Mouse (Mus musculus) bone marrow, adult 2 months (tissue): ENCODE measurements around the gene Ccdc157. TPM values are rescaled to one million over a fixed set of nuclear protein-coding genes. Genes with fewer than 3 reads are reported as not detected.

Source experiments
- H3K27ac ChIP-seq: fragments of 200-500 bp; 2 replicates; pipeline ENCODE4 v1.5.1; 2012; ENCODE audit warnings: low read depth, mild to moderate bottlenecking, control low read depth, inconsistent platforms, low read length; ENCODE audit not compliant: control insufficient read depth, poor library complexity, insufficient read depth
- H3K4me1 ChIP-seq: fragments of 200-500 bp; 2 replicates; pipeline ENCODE4 v1.6.1; 2011; ENCODE audit warnings: low read length; ENCODE audit not compliant: control insufficient read depth, insufficient read depth
- H3K4me3 ChIP-seq: fragments of 200-500 bp; replicated peaks from 2 replicates; pipeline ENCODE3; 2011; ENCODE audit warnings: mild to moderate bottlenecking, low read depth, low read length, control low read depth; ENCODE audit not compliant: control insufficient read depth
- CTCF ChIP-seq: fragments of 200-500 bp; IDR thresholded peaks from 2 replicates; pipeline ENCODE4 v1.5.1; 2011; ENCODE audit warnings: low read length, control low read depth; ENCODE audit not compliant: control insufficient read depth, insufficient read depth
- POLR2A ChIP-seq: fragments of 200-500 bp; IDR thresholded peaks from 2 replicates; pipeline ENCODE4 v1.6.1; 2011; ENCODE audit warnings: low read depth, mild to moderate bottlenecking, control low read depth, low read length, borderline replicate concordance; ENCODE audit not compliant: control insufficient read depth
- WGBS: fragments of 180-500 bp; shearing (Covaris S2); methylation state at CpG from one replicate; pipeline ENCODE4 v1.1.7; 2018; 5-methylcytosine and 5-hydroxymethylcytosine counted together
- polyA plus RNA-seq: library from polyadenylated mRNA; stranded (reverse); fragments of >200 nt; gene quantifications from 2 replicates; pipeline ENCODE4 v1.2.4, GENCODE M21; 2011; ENCODE audit warnings: low replicate concordance; ENCODE audit not compliant: missing spikeins, insufficient read depth, insufficient read length

The Ccdc157 gene
- polyA plus RNA-seq, 1 experiment, result 5.0 TPM

GRCm38 (mm10) chr11:4098120-4098519 lies 62.0 kb downstream of the Ccdc157 start:
- peaks cover 4% of the 10 kb centered on the region for H3K4me1 ChIP-seq
- H3K27ac ChIP-seq, result no peak overlapping the region
- WGBS, result 45% methylated on average over 8 of the region's 8 CpGs
- TF ChIP-seq POLR2A, result no peak
- peak; percentile 22; the same call in 1 of the 2 replicates for TF ChIP-seq CTCF
- H3K4me3 ChIP-seq, result no peak overlapping the region

GRCm38 (mm10) chr11:4097091-4097621 lies 62.9 kb downstream of the Ccdc157 start:
- Histone ChIP-seq H3K27ac (peak overlapping the region; percentile 34), H3K4me3 (peak overlapping the region; percentile 61), H3K4me1 (peaks cover 4% of the 10 kb centered on the region)
- TF ChIP-seq CTCF, result no peak
- TF ChIP-seq POLR2A, result no peak
- WGBS, result 25% methylated on average over 10 of the region's 10 CpGs

DNA sequence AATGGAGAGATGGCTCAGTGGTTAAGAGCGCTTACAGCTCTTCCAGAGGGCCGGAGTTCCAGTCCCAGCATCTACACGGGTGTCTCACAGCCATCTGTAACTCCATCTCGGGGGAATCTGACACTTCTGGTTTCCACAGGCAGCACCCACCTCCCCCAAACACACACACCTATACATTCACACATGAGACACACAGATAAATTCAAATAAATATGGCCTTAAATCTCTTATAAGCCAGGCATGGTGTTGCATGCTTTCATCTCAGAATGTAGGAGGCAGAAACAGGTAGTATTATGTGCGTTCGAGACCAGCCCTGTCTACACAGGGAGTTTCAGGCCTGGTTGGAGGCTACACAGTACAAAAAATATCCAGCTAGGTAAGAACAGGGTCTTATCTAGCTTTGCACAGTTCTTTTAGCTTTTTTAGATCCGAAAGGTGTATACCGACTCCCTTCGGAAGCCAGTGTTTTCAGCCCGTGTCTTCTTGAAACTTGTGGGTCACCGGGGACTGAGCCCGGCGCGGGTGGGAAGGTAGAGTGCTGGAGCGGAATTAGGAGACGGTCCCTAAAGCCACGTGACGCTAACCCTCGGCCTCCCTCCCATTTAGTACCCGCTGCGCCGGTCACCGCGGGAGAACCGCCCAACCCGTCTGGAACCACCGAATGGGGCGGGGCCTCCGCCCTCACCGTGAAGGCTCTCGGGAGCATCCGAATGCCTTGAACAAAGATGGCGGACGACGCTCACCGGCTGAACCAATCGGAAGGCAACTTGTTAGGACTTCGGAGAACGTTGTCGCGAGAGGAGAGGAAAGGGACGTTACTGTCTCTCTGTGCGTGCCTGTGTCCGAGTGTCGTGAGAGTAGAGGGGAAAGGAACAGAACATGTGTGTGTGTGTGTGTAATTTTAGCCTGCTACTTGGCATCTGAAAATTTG lies 63.8 kb downstream of the Ccdc157 start:
- Histone ChIP-seq H3K4me3 (peak overlapping the region; percentile 61), H3K27ac (peak overlapping the region; percentile 34), H3K4me1 (peaks cover 4% of the 10 kb centered on the region)
- 4% methylated on average over 45 of the region's 45 CpGs for WGBS
- TF ChIP-seq POLR2A (peak; percentile 62), CTCF (no peak)

GRCm38 (mm10) chr11:4095171-4096053 lies 64.7 kb downstream of the Ccdc157 start, which contains the start of gene Mtfp1:
TSS of gene Mtfp1 (minus strand) at chr11:4095445.
- TF ChIP-seq POLR2A, result peak; percentile 54; the same call in 1 of the 2 replicates
- no peak; the same call in 1 of the 2 replicates for TF ChIP-seq CTCF

GRCm38 (mm10) chr11:4094378-4095170 lies 65.5 kb downstream of the Ccdc157 start:
- 5% methylated on average over 21 of the region's 24 CpGs for WGBS
- Histone ChIP-seq H3K27ac (peak overlapping the region; percentile 34), H3K4me3 (peak overlapping the region; percentile 87), H3K4me1 (peaks cover 4% of the 10 kb centered on the region)
- no peak for TF ChIP-seq POLR2A
- peak; percentile 71 for TF ChIP-seq CTCF

More at GRCm38 (mm10) chr11:4095171-4096053, 64.7 kb downstream of the Ccdc157 start, which contains the start of gene Mtfp1:
- peaks cover 4% of the 10 kb centered on the region for H3K4me1 ChIP-seq
- H3K4me3 ChIP-seq, result peak within 1 kb of the TSS; percentile 87
- H3K27ac ChIP-seq, result peak within 1 kb of the TSS; percentile 71
- 6% methylated on average over 34 of the region's 34 CpGs for WGBS

DNA sequence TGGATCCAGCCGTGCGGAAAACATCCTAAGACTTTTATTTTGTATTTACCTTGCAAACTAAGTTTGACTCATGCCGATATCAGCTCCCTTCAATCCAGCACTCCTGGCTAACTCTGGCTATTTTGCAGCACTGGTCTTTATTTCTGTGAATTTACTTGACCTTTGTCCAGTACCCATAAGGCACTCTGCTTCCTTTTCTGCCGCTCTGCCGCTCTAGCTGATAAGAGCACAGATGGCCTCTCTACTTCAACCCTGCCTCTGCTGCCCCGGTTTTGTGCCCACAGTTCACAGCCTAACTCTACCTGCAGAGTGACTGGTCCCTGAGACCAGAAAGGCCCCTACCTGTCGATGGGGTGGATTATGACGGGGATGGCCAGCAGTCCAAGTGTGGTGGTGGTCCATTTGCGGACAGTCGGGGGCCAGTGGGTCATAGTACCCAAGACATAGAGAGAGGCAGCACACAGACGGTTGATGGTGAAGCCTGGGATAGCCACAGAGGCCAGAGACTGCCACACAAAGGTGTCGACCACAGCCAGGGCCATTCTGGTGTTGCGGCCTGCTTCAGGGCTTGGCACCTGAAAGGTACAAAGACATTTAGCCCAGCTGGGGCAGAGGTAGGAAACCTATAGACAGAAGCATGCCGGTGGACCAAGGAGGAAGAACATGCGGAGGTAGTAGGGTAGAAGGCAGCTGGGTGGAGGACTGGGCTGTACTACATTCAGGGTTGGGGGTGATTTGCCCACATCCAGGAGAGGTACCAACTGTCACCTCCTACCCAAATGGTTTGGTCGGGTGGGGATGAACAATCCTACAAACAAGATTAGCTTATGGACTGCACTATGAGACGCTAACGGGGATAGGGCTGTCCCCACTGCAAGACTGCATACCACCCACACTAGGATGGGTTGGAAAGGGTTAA lies 66.4 kb downstream of the Ccdc157 start:
- TF ChIP-seq CTCF, result no peak
- no peak for TF ChIP-seq POLR2A
- no peak overlapping the region for H3K27ac ChIP-seq
- peak overlapping the region; percentile 87 for H3K4me3 ChIP-seq
- H3K4me1 ChIP-seq, result peaks cover 4% of the 10 kb centered on the region
- WGBS, result 82% methylated on average over 18 of the region's 18 CpGs

Other genes with a start within 250 kb of the Ccdc157 start
- gene Slc35e4, start 245.6 kb downstream of the Ccdc157 start, polyA plus RNA-seq, result 1.3 TPM in 1 of 2 replicates, not detected in the other
- 16.7 and 48.3 TPM in 2 replicates for gene Tcn2, start 228.1 kb downstream of the Ccdc157 start, polyA plus RNA-seq
- 21.2 and 35.0 TPM in 2 replicates for gene Pes1, start 196.3 kb downstream of the Ccdc157 start, polyA plus RNA-seq
- gene 4930556J24Rik, start 183.5 kb downstream of the Ccdc157 start, polyA plus RNA-seq, result not detected in 2 replicates
- 0.56 TPM in 1 of 2 replicates, not detected in the other for gene Gal3st1, start 176.7 kb downstream of the Ccdc157 start, polyA plus RNA-seq
- 0.47 TPM in 1 of 2 replicates, not detected in the other for gene Sec14l4, start 128.8 kb downstream of the Ccdc157 start, polyA plus RNA-seq
- gene Sec14l3, start 95.5 kb downstream of the Ccdc157 start, polyA plus RNA-seq, result not detected in 2 replicates
- gene Mtfp1, start 64.8 kb downstream of the Ccdc157 start, polyA plus RNA-seq, result 9.0 and 10.3 TPM in 2 replicates
- 15.4 and 20.3 TPM in 2 replicates for gene Sec14l2, start 36.9 kb downstream of the Ccdc157 start, polyA plus RNA-seq
- 8.5 and 10.5 TPM in 2 replicates for gene Rnf215, start 25.1 kb downstream of the Ccdc157 start, polyA plus RNA-seq
- 26.7 and 39.7 TPM in 2 replicates for gene Sf3a1, start 57 bp upstream of the Ccdc157 start, polyA plus RNA-seq
- 5.2 and 13.5 TPM in 2 replicates for gene Tbc1d10a, start 26.5 kb upstream of the Ccdc157 start, polyA plus RNA-seq
- gene Castor1, start 57.9 kb upstream of the Ccdc157 start, polyA plus RNA-seq, result 2.6 TPM in 1 of 2 replicates, not detected in the other
- 2.2 and 5.1 TPM in 2 replicates for gene Osm, start 76.1 kb upstream of the Ccdc157 start, polyA plus RNA-seq
- gene Lif, start 97.3 kb upstream of the Ccdc157 start, polyA plus RNA-seq, result 0.70 TPM in 1 of 2 replicates, not detected in the other